Mouse (Mus musculus): Measurements from ENCODE around the gene Rufy4.
"Not testable (repeated sequence)": the region's sequence is repeated elsewhere in the genome, so short reads cannot be mapped to it uniquely, and the experiment has no call there.

Gene Rufy4

DNA sequence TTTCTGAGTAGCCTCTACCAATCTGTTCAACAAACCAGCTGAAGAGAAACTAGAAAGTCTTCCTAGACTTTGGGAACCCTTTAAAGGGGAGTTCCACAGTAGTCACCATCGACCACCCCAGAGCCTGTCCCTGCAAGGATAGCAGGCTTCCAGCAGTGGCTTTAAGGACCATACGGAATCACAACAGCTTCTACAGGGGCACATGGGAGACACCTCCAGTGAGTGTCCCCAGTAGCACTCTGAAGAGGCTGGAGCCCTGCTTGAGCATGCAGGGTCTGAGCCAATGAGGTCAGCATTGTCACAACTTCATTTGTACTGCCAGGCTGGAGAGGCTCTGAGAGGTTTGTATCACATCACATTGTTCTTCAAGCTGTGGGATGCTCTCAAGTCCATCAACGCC, 24.8 kb downstream of the Rufy4 start:
- no peak for DNase-seq (ENCODE audit: low spot score)

DNA sequence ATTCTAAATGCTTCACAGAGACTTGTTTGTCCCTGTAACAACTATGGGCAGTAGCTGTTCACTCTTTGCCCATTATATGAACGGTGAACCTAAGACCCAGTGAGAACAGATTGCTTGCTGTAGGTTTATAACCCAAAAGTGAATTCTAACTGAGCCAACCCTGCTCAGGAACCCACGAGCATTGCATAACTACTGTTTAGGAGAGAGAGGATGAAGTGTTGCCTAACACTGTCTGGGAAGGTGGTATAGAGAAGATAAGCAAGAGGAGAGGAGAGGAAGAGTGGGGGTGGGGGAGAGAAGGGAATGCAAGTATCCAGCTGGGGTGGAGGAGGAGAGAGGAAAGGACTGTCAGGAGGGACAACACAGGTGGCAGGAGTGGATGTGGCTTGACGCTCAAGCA, 25.8 kb downstream of the Rufy4 start:
- DNase-seq (ENCODE audit: low spot score) = no peak

DNA sequence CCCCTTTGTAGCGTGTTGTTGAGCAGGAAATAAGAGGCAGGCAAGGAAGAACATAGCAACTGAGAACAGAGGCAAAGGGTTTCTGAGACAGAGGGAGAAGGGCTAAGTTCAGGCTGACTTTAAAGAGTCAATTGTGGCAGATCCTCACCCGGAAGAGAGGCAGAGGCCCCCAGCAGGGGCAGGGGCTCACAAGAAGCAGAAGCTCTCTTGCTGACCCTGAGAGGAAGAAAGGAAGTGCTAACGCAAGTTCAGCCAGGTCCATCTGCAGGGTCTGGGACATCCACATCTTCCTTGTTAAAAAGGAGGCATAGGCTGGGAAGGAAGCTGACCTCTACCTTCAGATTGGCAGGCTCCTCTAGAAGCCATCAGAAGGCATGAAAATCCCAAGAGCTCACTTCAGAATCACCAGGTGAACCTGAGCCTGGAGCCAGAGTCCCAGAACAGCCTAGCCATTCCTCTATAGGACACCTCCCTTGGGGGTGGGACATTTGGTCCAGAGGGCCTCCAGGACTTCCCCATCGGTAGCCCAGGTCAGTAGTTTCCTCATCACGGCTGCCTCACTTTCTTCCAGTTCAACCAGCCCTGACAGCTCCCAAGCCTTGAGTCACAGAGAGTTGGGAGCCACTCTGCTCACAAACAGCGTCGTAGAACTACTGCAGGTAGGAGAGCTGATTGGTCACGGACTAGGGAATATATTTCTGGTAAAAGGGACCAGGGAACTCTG, 28.3 kb downstream of the Rufy4 start, which contains the start of gene Cxcr2:
Gene Cxcr2, plus strand, starts transcription at position 529 of the 724 bp plus-strand sequence.
- DNase-seq (ENCODE audit: low spot score) = no peak

DNA sequence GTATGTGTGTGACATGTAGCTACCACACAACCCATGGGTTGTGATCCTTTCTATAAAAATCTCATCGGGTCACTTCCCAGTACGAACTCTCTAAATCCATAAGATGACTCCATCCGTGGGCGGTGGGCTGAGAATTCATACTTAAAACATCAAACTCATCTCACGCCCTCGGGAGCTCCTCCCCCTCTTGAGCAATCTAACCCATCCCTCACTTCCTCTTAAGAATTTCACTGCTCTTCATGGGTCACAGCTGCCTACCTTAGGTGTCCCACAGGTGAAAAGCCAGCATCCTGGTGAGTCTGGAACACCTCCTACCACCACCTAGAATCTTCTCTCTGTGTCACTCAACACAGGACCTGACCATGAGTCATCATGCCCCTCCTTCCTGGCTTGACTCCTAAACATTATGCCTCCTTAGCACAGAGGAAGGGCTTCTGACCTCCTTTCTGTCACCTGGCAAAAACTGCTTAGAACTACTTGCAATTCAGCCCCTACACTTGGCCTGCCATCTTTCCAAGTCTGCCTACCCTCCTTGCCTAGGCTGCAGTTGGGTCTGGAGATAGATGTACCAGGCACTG, 30.2 kb downstream of the Rufy4 start:
- no peak for DNase-seq (ENCODE audit: low spot score)

DNA sequence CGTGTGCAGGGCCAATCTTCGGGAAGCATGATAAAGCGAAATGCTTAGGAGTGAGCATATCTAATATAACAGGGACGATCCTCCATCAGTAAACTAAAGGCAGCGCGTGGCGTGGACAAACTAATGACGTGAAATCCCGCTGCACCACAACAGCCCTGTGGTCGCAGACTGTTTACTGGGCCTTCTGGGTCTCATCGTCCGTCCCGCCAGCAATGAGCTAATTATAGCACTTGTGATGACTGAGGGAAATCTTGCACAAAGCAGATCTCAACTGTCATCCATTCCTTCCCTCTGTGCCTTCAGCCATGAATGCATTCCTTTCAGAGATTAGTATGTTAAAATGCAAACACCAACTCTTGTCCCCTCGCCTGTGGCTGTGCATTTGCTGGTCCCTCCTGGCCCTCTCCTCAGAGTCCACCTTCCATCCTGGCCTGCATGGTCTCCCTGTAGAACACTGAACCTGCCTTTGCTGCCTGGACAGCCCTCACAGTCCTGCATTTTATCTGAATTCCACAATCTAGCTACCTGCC, 31.1 kb downstream of the Rufy4 start:
- DNase-seq (ENCODE audit: low spot score) = no peak

DNA sequence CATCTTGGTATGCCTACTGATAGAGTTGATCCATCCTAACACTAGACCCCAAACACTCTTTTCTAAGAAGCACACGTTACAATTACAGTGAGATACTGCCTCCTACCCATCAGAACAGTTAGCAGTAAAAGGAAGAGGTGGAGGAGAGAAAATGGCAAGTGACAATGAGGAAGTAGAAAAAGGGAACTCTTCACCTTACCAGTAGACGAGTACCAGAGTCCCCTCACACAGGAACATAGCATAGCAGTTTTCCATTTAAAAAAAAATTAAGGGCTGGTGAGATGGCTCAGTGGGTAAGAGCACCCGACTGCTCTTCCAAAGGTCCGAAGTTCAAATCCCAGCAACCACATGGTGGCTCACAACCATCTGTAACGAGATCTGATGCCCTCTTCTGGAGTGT, 34.3 kb downstream of the Rufy4 start:
- DNase-seq (ENCODE audit: low spot score) = not testable (repeated sequence)

DNA sequence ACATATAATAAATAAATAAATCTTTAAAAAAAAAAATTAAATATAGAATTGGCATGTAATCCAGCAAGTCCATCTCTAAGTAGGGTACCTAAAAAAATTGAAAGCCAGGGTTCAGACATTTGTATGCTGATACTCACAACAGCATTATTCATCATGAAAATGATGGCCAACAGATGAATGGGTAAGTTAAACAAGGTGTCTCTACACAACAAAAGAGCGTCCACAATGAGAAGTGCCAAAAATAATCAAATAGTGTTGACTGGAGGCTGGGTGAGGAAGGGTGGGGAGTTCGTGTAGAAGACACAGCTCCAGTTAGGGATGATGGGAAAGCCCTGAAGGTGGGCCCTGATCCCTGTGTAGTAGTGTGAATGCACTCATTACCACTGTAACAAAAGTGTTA, 34.7 kb downstream of the Rufy4 start:
- no peak for DNase-seq (ENCODE audit: low spot score)

DNA sequence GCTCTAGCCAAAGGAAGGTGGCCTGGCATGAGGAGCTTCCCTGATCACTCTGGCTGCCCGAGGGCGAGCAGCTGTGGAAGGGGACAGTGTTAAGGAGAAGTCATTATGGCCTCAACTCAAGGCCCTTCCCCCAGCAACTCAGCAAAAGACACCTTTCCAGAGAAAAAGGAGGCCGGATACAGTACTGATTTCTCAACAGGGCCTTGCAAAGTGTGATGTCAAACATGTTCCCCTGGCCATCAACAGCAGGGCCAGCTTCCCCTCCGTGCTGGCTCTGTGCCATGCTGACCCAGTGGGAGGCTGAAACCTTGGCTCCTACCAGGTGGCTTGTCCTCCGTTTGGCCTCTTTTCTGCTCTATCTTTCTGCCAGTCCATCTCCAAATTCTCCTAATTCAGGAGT, 41.8 kb downstream of the Rufy4 start:
- no peak for DNase-seq (ENCODE audit: low spot score)

DNA sequence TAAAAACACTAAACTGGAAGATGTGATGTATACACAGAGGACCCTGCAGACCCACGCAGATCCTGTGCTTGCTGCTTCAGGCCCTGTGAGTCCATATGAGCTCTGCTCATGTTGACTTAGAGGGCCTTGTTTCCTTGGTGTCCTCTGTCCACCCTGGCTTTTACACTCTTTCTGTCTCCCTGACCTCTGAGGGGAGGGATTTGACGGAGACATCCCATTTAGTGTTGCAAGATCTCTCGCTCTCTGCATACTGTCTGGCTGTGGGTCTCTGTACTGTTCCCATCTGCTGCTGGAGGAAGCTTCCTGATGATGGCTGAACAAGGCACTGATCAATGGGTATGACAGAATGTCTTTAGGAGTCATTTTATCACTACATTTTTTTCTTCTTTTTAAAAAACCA, 44.4 kb downstream of the Rufy4 start:
- DNase-seq (ENCODE audit: low spot score) = no peak

DNA sequence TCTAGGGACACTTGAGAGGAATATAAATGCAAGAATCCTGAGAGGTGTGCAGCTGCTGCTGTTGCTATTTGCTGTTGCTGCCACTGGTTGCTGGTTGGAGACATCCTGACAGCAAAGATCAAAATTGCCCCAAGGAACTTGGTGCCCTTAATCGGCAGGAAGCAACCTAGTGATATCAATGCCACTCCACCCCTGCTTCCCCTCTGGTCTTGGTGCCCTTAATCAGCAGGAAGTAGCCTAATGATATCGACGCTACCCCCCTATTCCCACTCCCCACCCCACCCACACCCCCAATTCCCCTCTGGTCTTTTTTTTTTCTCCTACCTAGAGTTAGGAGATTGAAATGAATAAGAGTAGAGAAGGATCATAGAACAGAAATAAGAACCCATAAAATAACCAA, 47.4 kb downstream of the Rufy4 start:
- no peak for DNase-seq (ENCODE audit: low spot score)

DNA sequence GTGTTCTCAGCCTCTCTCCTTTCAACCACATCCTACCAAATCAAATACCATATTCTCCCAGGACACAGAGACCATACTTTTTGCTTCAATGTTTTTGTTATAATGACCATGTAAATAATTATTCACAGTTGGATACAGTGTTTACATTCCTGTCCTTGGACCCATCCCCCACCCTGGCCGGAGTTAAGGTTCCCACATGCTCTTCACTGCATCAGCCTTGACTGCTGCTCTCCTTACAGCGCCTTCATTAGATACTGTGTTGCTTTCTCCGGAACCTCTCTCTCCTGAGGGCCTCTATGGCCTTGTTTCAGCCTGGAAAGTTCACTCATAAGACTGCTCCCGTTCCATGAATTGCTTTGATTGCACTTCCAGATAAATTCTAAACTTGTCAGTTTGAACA, 50.4 kb downstream of the Rufy4 start:
- no peak for DNase-seq (ENCODE audit: low spot score)

DNA sequence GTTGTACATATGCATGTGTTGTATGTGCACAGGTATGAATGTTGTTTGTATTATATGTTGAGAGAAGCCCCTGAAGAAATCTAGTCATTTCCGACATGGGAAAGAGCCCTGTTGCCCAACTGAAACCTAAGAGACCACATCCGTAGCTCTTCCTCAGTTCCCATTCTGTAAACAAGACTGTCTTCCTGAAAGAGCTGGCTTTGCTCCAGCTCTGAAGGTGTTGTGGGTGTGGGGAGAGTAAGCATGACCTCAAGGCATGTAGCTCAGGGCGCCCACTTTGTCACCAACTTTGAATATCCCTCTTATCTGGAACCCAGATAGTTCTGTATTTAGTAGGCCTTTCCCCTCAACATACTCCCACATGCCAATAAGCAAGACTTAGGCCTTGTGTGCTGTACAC, 53.3 kb downstream of the Rufy4 start:
- no peak for DNase-seq (ENCODE audit: low spot score)

DNA sequence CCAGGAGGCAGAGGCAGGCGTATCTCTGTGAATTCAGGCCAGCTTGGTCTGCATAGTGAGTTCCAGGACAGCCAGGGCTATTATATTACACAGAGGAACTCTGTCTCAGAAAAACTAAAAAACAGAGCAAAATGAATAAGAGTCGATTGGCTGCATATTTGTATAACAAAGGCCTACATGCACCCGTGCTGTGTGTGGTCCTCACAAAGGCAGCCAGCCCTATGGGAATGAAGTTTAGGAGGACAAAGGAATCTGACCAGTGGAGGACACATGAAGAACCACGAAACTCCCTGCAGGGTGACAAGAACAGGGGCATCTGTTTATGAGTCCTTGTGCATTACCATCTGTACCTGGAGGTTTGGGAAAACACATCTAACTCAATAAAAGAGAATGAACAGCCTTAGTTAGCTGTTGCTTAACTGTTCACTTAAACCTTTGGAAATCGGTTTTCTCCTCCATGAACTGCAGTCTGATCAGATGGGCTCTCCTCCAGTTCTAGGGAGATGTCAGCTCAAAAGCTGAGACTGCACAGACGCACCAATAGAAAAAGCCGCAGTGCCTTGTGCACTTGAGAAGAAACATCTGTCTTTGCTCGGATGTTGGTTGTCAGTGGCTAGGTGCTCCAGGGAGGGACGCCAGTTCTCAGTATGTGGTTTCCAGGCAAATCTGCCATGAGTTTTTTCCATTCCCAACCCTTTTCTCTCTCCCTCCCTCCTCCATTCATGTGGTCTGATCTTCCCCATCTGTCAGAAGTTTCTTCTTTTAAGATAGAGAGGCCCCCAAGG, 54.5 kb downstream of the Rufy4 start:
- DNase-seq (ENCODE audit: low spot score) = no peak

DNA sequence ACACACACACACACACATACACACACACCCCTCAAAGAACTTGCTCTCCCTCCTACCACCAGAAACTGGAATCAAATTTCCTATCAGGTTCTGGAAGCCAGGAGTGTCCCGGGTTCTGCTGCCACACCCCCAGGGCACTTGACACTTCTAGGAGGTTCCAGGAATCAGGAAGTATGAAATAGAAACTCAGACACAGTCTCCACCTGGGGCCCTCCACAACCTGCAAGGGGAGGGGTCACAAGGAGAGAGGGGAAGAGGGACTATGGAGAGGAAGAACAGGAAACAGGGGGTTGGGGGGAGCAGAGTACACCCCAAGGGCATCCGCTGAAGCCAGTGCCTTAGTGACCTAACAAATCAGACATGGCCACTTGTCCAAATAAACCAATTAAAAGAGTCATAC, 56.1 kb downstream of the Rufy4 start:
- DNase-seq (ENCODE audit: low spot score) = no peak

DNA sequence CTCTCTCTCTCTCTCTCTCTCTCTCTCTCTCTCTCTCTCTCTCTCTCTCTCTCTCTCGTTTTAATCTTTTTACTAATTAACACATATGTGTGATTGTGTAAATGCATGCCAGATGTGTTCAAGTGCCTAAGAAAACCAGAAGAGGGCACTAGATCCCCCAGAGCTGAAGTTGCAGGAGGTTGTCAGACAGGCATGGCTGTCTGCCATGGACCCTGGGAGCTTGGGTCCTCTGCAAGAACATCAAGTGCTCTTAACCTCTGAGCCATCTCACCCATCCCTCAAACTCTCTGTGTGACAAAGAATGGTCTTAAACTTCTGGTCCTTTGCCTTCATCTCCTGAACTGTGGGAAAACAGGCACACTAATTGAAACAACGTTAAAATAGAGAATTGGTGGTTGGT, 57.7 kb downstream of the Rufy4 start:
- DNase-seq (ENCODE audit: low spot score) = no peak

DNA sequence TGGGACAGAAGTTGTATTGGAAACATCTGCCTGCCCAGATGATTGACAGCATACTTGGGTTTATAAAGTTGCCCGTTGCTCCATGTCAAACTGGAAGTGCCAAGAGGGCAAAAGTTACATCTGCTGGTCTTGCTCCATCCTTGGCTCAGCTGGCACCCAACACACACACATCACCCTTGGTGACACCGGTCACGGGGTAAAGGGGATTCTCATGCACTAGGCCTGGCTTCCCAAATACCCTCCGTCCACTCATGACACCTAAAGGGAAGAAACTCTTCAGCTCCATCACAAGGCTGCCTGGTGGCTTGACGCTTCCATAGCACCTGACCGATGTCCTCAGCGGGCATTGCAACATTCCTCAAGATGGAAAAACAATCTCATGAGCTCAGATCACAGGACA, 65.1 kb downstream of the Rufy4 start:
- DNase-seq (ENCODE audit: low spot score) = no peak

DNA sequence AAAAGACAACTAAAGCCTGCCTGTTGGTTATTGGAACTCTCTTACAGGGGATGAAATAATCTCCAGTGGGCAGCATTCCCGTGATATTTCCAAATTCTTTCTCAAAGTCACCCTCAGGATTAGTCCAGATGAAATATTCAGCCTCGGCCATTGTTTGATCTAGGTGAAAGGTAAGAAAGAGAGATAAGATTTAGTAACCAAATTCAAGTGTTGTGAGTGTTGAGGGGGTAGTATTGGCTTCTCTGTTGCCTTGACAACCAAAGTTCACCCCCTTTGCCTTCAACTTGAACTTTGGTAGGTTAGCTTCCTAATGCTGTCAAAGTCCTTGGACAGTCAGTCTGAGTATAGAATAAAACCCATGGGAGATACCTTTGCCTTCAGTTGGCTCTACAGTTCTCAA, 67.4 kb downstream of the Rufy4 start:
- no peak for DNase-seq (ENCODE audit: low spot score)

DNA sequence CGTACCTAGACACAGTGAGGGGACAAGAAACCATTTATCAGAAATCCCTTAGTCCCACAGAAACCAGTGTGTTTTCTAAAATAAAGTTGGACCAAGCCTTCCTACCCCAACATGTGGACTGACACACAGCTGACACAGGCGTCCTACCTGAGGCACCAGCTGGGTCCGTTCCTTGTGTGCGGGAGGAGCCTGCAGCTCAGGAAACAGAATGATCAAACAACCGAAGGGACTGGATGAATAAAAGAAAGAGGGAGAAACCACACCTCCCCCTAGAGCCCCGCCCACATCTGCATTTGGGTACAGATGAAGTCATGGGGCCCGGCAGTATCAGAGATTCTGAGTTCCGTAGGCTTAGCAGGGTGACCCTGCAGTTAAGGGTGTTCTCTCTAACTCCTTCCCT, 69.1 kb downstream of the Rufy4 start, which contains the start of gene Cxcr1:
Gene Cxcr1, minus strand, starts transcription at position 187 of the 400 bp plus-strand sequence.
- no peak for DNase-seq (ENCODE audit: low spot score)

DNA sequence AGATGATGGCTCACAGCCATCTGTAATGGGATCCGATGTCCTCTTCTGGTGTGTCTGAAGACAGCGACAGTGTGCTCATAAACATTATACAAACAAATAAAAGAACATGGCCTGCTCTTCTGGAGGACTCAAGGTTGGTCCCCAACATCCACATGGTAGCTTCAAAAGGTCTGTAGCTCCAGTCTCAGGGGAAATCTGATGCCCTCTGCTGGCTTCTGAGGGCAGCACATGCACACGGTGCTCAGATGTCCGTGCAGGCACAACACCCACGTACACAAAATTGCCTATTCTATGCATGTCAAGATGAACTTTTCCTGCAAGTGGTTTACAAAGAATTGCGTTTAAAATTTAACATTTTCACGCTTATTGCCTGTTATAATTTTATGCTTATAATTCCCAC, 70.6 kb downstream of the Rufy4 start:
- DNase-seq (ENCODE audit: low spot score) = no peak

DNA sequence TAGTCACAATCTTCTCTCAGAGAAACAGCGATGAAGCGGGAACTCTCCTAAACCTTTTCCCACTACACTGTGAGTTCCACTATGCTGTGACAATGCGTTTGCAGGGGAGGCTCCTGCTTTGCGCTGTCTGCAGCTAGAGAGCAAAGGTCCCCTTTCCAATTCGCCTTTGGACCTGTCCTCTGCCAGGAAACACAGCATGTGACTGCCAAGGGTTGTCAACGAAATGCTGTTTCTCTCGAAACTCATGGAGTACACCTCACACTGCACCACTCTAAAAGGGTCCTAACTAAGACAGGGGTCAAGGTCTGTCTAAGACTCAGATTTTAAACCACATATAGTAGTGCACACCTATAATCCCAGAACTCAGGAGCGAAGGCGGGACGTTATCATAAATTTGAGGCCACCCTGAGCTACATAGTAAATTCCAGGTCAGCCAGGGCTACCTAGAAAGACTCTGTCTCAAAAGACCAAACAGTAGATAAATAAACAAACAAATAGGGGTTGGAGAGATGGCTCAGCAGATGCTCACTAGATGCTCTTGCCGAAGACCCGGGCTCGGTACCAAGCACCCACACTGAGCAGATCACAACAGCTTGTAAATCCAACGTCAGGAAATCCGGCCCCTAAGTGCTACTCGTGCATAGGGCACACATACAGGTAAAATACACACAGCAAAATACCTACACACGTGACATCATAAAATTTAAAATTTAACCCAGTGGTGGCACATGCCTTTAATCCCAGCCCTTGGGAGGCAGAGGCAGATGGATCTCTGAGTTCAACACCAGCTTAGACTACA, 71.5 kb downstream of the Rufy4 start:
- no peak for DNase-seq (ENCODE audit: low spot score)
